Mouse (Mus musculus): Measurements from ENCODE around the gene Olfr1432. TPM values are rescaled to one million over a fixed set of nuclear protein-coding genes. Genes with fewer than 3 reads are reported as not detected.
"Not testable (repeated sequence)": the region's sequence is repeated elsewhere in the genome, so short reads cannot be mapped to it uniquely, and the experiment has no call there.

Olfr1432 gene
- polyA plus RNA-seq (2016; fragmentation: Nextera tagmentation; extraction: Ambion mirVana): not detected in 2 replicates

DNA sequence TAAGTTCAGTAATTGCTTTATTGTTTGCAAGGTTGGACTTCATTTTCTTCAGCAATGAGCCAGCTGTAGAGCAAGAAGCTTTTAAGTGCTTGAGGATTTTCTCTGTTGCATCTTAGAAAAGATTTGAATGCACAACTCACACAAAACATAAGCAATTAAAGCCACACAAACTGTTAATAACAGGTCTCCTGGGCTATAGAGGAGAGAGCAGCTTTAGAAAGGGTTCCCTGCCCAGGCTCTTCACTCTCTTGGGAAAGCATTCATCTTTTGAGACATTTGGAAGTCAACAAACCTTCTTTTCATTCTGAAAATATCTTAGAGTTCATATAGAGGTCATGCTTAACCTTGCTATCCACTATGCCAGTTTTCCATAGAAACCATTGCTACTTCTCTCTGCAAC, at the start of gene Olfr1432:
TSS of gene Olfr1432 (minus strand) at position 101 of the 400 bp plus-strand sequence.
- not testable (repeated sequence) for H3K27ac ChIP-seq; H3K4me2 ChIP-seq; H3K4me3 ChIP-seq; H3K9me3 ChIP-seq (replicated peaks); ATAC-seq; H3K27me3 ChIP-seq (replicated peaks); H3K4me1 ChIP-seq; H3K9ac ChIP-seq; H3K36me3 ChIP-seq

GRCm38 (mm10) chr19:12279554-12279953, 47.2 kb upstream of the Olfr1432 start, which contains the start of gene Olfr1434:
Olfr1434 (plus strand) TSS chr19:12279854.
- Histone ChIP-seq H3K9me3 (replicated peaks) (no peaks in the 10 kb centered on the region), H3K4me1 (no peaks in the 10 kb centered on the region), H3K27ac (no peak within 1 kb of the TSS), H3K27me3 (replicated peaks) (no peaks in the 10 kb centered on the region), H3K36me3 (no peaks in the 10 kb centered on the region), H3K4me2 (no peak within 1 kb of the TSS), H3K4me3 (no peak within 1 kb of the TSS), H3K9ac (no peak within 1 kb of the TSS)
- no peak for ATAC-seq
- WGBS (ENCODE audit: insufficient replicate concordance): 46% methylated on average over 2 of the region's 2 CpGs

DNA sequence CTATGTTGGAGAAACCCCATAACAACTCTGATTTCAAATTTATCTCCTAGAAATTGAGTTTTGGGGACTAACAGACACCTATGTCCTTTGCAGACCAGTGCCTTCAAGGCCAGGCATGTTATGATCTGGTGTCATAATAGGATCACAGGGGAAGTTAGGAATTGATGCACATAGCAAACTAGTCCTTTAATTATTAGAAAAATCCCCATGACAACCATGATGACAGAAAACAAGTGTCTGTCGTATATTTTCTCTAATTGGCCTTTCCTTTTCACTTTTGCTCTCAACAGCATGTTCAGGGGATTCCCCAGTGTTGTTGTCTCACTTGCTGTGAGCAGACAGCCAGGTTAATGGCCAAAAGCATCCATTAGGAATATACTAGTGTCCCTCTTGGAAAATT, 28.3 kb upstream of the Olfr1432 start, which contains the start of gene Olfr235:
TSS of gene Olfr235 (plus strand) at position 301 of the 400 bp plus-strand sequence.
- Histone ChIP-seq H3K9me3 (replicated peaks) (no peaks in the 10 kb centered on the region), H3K9ac (no peak within 1 kb of the TSS), H3K27me3 (replicated peaks) (no peaks in the 10 kb centered on the region), H3K4me1 (no peaks in the 10 kb centered on the region), H3K4me2 (no peak within 1 kb of the TSS), H3K4me3 (no peak within 1 kb of the TSS), H3K36me3 (no peaks in the 10 kb centered on the region), H3K27ac (no peak within 1 kb of the TSS)
- ATAC-seq: no peak
- WGBS (ENCODE audit: insufficient replicate concordance): 42% methylated on average over 1 of the region's 1 CpGs

DNA sequence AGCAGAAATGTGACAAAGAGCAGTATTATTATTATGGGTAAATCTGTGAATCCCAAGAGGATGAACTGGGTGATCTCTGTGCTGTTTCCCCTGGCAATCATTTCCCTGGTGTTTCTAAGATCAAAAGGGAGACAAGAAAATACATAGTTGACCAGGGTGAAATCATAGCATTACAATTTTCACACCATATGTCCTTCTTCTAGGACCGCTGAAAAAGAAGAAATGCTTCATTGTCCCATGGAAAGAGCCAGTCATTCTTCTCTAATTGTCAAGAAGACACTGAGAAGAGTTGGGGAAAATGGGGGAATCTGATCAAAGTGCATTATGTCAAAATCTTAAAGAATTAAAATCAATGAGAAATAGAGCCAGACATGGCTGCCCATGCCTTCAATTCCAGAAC, 9.2 kb upstream of the Olfr1432 start, which contains the start of gene Olfr262:
TSS of gene Olfr262 (minus strand) at position 101 of the 400 bp plus-strand sequence.
- Histone ChIP-seq H3K4me3 (no peak within 1 kb of the TSS), H3K9me3 (replicated peaks) (no peaks in the 10 kb centered on the region), H3K27me3 (replicated peaks) (no peaks in the 10 kb centered on the region), H3K4me1 (no peaks in the 10 kb centered on the region), H3K27ac (no peak within 1 kb of the TSS), H3K4me2 (no peak within 1 kb of the TSS), H3K36me3 (no peaks in the 10 kb centered on the region), H3K9ac (no peak within 1 kb of the TSS)
- ATAC-seq: no peak
- WGBS (ENCODE audit: insufficient replicate concordance): 55% methylated on average over 1 of the region's 1 CpGs

- Histone ChIP-seq H3K9me3 (replicated peaks) (no peaks in the 10 kb centered on the region), H3K4me2 (no peak within 1 kb of the TSS), H3K4me3 (no peak within 1 kb of the TSS), H3K36me3 (no peaks in the 10 kb centered on the region), H3K4me1 (no peaks in the 10 kb centered on the region), H3K27ac (no peak within 1 kb of the TSS), H3K27me3 (replicated peaks) (no peaks in the 10 kb centered on the region), H3K9ac (no peak within 1 kb of the TSS)
- no peak for ATAC-seq
- 66% methylated on average over 1 of the region's 1 CpGs for WGBS (ENCODE audit: insufficient replicate concordance)
Observed at GRCm38 (mm10) chr19:12200334-12200733, 32.1 kb downstream of the Olfr1432 start, which contains the start of gene Olfr1431. Olfr1431 (plus strand) TSS chr19:12200634.

DNA sequence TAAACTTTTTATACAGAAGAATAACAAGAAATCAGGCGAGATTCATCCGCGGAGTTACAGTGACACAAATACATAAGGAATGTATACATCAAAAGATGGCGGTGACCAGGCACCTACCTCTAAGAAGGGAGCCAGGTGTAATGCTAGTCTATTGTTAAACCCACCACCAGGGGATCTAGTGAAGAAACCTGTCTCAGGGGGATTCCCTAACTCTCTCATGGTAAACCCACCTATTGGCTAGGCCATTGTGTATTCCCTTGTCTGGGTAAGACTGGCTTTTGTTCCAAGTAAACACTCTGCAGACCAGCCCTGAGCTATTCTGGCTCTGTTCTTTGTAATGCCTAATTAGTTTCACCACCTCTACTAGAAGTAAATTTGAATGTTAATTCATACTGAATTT, 33.3 kb downstream of the Olfr1432 start:
- not testable (repeated sequence) for H3K9ac ChIP-seq; H3K9me3 ChIP-seq (replicated peaks); H3K27ac ChIP-seq; ATAC-seq; H3K4me2 ChIP-seq; H3K36me3 ChIP-seq; H3K27me3 ChIP-seq (replicated peaks); H3K4me3 ChIP-seq; H3K4me1 ChIP-seq
- WGBS (ENCODE audit: insufficient replicate concordance): 70% methylated on average over 4 of the region's 4 CpGs

Other genes with a start within 250 kb of the Olfr1432 start
- gene Olfr1423, start 191.3 kb downstream of the Olfr1432 start, polyA plus RNA-seq (2016; fragmentation: Nextera tagmentation; extraction: Ambion mirVana): 0.02 TPM in 1 of 2 replicates, not detected in the other
- not detected in 2 replicates for gene Olfr1424, start 169.9 kb downstream of the Olfr1432 start, polyA plus RNA-seq (2016; fragmentation: Nextera tagmentation; extraction: Ambion mirVana)
- not detected in 2 replicates for gene Olfr1425, start 154.9 kb downstream of the Olfr1432 start, polyA plus RNA-seq (2016; fragmentation: Nextera tagmentation; extraction: Ambion mirVana)
- gene Olfr1426, start 140.6 kb downstream of the Olfr1432 start, polyA plus RNA-seq (2016; fragmentation: Nextera tagmentation; extraction: Ambion mirVana): not detected in 2 replicates
- not detected in 2 replicates for gene Olfr1427, start 129.3 kb downstream of the Olfr1432 start, polyA plus RNA-seq (2016; fragmentation: Nextera tagmentation; extraction: Ambion mirVana)
- gene Olfr1428, start 116.7 kb downstream of the Olfr1432 start, polyA plus RNA-seq (2016; fragmentation: Nextera tagmentation; extraction: Ambion mirVana): not detected in 2 replicates
- not detected in 2 replicates for gene Olfr76, start 109.4 kb downstream of the Olfr1432 start, polyA plus RNA-seq (2016; fragmentation: Nextera tagmentation; extraction: Ambion mirVana)
- not detected in 2 replicates for gene Olfr1555-ps1, start 62.5 kb downstream of the Olfr1432 start, polyA plus RNA-seq (2016; fragmentation: Nextera tagmentation; extraction: Ambion mirVana)
- not detected in 2 replicates for gene Olfr1431, start 32.0 kb downstream of the Olfr1432 start, polyA plus RNA-seq (2016; fragmentation: Nextera tagmentation; extraction: Ambion mirVana)
- gene Olfr262, start 9.1 kb upstream of the Olfr1432 start, polyA plus RNA-seq (2016; fragmentation: Nextera tagmentation; extraction: Ambion mirVana): not detected in 2 replicates
- gene Olfr235, start 28.4 kb upstream of the Olfr1432 start, polyA plus RNA-seq (2016; fragmentation: Nextera tagmentation; extraction: Ambion mirVana): not detected in 2 replicates
- gene Olfr1434, start 47.3 kb upstream of the Olfr1432 start, polyA plus RNA-seq (2016; fragmentation: Nextera tagmentation; extraction: Ambion mirVana): not detected in 2 replicates
- gene Olfr1436, start 66.5 kb upstream of the Olfr1432 start, polyA plus RNA-seq (2016; fragmentation: Nextera tagmentation; extraction: Ambion mirVana): not detected in 2 replicates
- not detected in 2 replicates for gene Olfr1437, start 92.5 kb upstream of the Olfr1432 start, polyA plus RNA-seq (2016; fragmentation: Nextera tagmentation; extraction: Ambion mirVana)
- gene Olfr1438-ps1, start 103.3 kb upstream of the Olfr1432 start, polyA plus RNA-seq (2016; fragmentation: Nextera tagmentation; extraction: Ambion mirVana): not detected in 2 replicates
- gene Olfr1440, start 154.7 kb upstream of the Olfr1432 start, polyA plus RNA-seq (2016; fragmentation: Nextera tagmentation; extraction: Ambion mirVana): not detected in 2 replicates
- not detected in 2 replicates for gene Olfr1441, start 184.8 kb upstream of the Olfr1432 start, polyA plus RNA-seq (2016; fragmentation: Nextera tagmentation; extraction: Ambion mirVana)
- not detected in 2 replicates for gene Pfpl, start 195.3 kb upstream of the Olfr1432 start, polyA plus RNA-seq (2016; fragmentation: Nextera tagmentation; extraction: Ambion mirVana)
- 0.63 and 0.76 TPM in 2 replicates for gene Mpeg1, start 228.2 kb upstream of the Olfr1432 start, polyA plus RNA-seq (2016; fragmentation: Nextera tagmentation; extraction: Ambion mirVana)

Measured in liver, embryonic 12.5 days (tissue).